Mouse (Mus musculus): ENCODE data around the gene Ldlrap1.
"Not testable (repeated sequence)": the region's sequence is repeated elsewhere in the genome, so short reads cannot be mapped to it uniquely, and the experiment has no call there.

Gene Ldlrap1

DNA sequence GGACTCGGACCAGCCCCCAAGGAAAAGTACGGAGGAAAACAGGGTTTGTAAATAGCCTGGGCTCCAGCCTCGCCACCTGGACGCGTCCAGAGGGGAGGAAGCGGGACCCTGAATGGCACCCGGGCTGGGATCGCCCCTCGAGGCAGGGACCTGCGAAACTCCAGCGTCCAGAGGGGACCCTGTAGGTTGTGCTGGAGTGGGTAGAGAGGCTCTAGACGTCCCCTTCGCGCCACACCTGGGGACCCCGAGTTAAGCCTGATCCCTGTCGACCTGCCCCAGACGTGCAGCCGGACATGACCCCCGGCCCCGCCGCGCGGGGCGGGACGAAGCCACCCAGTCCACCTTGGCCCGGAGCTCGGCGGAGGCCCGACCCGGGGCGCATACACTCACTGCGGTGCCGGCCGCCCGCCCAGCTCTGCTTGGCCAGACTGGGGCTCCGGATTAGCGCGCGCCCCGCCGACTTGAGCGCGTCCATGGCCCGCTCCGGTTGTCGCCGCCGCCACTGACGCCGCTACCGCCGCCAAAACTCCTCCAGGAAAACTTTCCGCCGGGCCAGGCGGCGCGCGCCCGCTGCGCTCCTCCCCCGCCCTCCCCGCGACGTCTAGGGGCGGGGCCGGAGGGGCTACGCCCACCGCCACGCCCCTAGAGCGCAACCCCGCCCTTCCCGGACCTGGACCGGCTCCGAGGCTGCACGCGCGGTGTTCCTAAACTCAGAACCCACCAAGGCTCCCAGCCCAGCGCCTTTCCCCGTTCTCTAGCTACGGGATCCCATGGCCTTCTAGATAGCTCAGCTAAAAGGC is at the start of gene Ldlrap1:
Gene Ldlrap1, minus strand, starts transcription at position 599 of the 800 bp plus-strand sequence.
- no peak for DNase-seq (ENCODE audit: low spot score)

GRCm38 (mm10) chr4:134814229-134814571 is 46.4 kb upstream of the Ldlrap1 start:
- no peak for DNase-seq (ENCODE audit: low spot score)

DNA sequence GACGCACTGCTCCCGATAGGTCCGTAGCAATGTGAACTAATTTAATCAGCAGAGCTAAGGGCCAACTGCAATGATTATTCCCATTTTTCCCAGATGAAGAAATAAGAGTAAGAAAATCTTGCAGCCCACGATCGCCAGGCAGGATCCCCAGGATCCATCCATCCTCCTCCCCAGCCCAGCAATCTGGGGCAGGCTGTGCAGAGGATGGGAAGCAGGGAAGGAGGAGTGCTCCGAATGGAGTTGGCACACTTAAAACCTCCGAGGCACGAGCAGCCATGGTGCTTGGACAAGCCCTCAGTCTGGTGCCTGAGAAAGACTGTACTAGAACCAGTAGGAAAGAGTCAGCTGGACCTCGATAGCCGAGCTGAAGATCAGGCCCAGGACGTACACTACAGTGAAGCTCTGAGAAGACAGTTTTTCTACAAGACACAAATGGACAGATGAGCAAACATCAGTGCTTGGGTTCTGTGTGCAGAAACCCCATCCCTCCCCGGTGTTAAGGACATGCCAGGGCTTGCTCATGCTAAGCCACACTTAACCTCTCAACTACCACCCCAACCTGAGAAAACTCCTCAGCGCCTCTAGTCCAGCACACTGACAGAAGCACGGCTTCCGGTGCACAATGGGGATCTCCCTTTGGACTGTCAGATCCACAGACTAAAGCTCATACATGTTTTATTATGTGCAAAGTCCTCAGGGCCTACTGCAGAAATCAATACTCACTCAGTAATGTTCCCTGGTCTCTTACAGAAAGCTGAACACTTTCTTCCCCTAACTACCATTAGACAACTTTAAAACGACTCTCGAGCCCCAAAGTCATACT is 45.8 kb upstream of the Ldlrap1 start:
- DNase-seq (ENCODE audit: low spot score): no peak

DNA sequence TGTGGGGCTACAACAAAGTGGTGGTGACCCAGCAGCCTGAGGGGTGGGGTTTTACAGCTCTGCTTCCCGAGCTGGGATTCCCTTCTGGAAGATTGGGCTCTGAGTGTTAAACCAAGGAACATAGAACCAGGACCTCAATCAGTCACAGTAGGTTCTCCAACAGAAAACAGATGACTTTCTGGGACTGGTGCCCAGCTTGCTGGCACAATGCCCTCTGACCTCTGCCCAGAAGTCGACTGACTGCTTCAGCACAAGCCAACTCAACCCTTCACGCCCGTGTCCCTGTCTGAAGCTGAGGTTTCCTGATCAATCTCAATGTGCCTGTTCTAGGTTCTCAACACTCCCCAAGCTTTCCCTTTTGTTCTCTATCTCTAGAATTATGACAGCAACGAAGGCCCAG is 36.9 kb upstream of the Ldlrap1 start:
- DNase-seq (ENCODE audit: low spot score): no peak

GRCm38 (mm10) chr4:134802765-134803164 is 34.9 kb upstream of the Ldlrap1 start:
- DNase-seq (ENCODE audit: low spot score): no peak

- no peak for DNase-seq (ENCODE audit: low spot score)
These were observed 34.3 kb upstream of the Ldlrap1 start for GRCm38 (mm10) chr4:134802155-134802554.

DNA sequence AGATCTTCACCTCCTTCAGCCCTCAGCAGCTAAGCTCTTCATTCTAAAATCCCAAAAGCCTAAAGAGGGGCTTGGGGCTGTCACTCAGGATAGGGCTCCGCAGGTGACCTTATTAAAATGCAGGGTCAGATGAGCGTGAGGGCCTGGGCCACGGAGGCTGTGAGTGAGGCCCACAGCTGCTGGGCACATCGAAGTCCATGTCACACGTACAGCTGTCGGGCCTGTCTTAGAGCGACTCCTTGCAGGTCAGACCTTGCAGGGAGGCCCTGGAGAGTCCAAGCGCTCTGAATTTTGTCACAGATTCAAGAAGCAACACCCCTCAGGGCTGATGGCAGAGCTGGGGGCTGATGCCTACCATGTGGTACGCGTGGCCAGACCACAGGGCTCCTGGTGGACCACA is 32.9 kb upstream of the Ldlrap1 start:
- no peak for DNase-seq (ENCODE audit: low spot score)

GRCm38 (mm10) chr4:134800098-134800497 is 32.3 kb upstream of the Ldlrap1 start:
- DNase-seq (ENCODE audit: low spot score): no peak

- no peak for DNase-seq (ENCODE audit: low spot score)
These were observed 31.4 kb upstream of the Ldlrap1 start for GRCm38 (mm10) chr4:134799272-134799671.

DNA sequence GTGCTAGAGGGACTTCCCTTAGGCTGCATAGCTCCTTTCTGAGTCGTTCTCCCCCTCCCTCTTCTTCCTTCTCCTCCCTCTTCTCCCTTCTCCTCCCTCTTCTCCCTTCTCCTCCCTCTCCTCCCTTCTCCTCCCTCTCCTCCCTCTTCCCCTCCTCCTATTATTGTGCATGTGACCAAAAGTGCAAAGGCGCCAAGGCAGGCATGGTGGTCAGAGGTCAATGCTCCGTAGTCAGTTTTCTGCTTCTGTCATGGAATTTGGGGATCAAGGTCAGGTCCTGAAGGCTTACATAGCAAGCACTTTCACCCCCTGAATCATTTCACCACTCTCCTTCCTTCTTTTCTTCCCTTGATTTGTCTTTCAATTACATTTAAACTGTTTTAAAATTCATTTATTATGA is 31.0 kb upstream of the Ldlrap1 start:
- DNase-seq (ENCODE audit: low spot score): no peak

DNA sequence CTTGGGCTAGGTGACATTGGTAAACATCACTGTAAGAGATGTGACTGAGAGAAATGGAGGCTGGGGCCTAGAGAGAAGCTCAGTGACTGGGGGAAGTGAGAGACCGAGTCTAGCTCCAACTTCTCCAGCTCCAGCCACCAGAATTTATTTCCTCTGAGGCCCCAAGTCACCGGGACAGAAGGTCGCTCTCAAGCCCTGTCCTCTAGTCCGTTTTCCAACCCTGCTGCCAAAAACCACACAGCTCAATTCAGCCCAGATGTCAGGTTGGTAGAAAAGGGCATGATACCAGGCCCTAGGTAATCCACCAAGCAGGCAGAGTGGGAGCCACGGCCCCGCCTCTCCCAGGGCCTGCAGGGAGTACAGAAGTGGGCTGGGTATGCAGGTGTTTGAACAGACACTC is 29.8 kb upstream of the Ldlrap1 start:
- DNase-seq (ENCODE audit: low spot score): no peak

- no peak for DNase-seq (ENCODE audit: low spot score)
These were observed 28.9 kb upstream of the Ldlrap1 start for GRCm38 (mm10) chr4:134796581-134797361.

GRCm38 (mm10) chr4:134795819-134796485 is 28.1 kb upstream of the Ldlrap1 start:
- no peak for DNase-seq (ENCODE audit: low spot score)

- not testable (repeated sequence) for DNase-seq (ENCODE audit: low spot score)
These were observed 27.1 kb upstream of the Ldlrap1 start for GRCm38 (mm10) chr4:134794959-134795358.

DNA sequence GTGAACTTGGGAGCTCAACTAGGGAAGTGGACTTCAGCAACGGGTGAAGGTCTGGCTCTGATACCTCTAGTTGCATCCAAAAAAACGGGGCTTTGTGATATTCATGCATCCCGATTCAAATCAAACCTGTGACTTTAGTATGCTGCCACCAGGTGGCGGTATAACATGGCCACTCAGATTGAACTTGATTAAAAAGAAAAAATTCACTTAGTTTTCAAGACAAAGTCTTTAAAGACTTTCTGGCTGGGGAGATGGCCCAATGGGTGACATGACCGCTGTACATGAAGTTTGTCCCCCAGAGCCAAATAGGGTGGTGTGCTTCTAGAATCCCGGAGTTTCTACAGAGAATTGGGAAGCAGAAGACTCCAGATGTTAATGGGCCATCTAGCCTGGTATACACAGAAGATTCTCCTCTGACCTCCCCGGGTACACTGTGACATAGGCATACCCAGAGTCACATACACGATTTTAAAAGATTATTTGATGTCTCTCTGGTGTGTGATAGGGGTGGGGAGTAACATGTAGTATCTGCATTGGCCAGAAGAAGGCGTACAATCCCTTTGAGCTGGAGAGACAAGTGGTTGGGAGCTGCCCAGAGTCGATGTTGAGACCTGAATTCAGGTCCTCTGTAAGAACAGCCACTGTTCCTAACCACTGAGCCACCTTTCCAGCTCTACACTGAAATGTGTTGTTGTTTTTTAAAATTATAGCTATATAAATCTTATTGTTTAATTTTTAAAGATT is 25.6 kb upstream of the Ldlrap1 start:
- no peak for DNase-seq (ENCODE audit: low spot score)

DNA sequence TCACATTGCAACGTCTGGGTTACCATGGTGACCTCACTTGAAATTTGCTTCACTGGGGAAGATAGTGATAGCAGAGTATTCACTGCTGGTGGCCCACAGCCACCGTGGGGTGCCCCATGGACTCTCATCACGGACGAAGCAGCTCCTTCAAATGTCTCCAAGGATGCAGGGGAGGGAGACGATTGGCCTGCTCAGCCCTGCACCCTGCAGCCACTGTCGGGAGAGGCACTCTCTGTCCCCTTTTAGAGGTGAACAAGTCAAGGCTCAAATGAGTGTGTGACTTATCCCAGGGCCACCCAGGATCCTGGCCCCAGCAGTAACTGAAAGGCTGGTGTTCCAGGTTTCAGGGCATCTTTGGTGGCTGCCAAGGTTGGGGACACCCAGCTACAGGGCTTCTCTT is 23.9 kb upstream of the Ldlrap1 start:
- DNase-seq (ENCODE audit: low spot score): no peak

GRCm38 (mm10) chr4:134786946-134787345 is 19.1 kb upstream of the Ldlrap1 start:
- no peak for DNase-seq (ENCODE audit: low spot score)

DNA sequence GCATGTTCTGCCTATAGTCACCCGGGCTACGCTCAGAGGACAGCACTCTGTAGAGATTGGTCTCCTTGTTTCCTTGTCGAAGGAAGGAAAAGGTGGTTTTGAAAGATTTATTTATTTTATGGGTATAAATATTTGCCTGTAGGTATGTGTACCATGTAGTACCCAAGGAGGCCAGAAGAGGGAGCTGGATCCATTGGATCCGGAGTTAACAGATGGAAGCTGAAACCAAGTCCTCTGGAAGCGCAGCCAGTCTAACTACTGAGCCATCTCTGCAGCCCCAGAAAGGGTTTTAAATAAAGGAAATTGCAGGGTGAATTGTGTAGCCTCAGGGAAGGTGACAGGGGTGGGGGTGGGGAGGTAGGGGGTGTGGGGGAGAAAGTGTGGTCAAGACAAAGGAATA is 16.9 kb upstream of the Ldlrap1 start:
- DNase-seq (ENCODE audit: low spot score): no peak

DNA sequence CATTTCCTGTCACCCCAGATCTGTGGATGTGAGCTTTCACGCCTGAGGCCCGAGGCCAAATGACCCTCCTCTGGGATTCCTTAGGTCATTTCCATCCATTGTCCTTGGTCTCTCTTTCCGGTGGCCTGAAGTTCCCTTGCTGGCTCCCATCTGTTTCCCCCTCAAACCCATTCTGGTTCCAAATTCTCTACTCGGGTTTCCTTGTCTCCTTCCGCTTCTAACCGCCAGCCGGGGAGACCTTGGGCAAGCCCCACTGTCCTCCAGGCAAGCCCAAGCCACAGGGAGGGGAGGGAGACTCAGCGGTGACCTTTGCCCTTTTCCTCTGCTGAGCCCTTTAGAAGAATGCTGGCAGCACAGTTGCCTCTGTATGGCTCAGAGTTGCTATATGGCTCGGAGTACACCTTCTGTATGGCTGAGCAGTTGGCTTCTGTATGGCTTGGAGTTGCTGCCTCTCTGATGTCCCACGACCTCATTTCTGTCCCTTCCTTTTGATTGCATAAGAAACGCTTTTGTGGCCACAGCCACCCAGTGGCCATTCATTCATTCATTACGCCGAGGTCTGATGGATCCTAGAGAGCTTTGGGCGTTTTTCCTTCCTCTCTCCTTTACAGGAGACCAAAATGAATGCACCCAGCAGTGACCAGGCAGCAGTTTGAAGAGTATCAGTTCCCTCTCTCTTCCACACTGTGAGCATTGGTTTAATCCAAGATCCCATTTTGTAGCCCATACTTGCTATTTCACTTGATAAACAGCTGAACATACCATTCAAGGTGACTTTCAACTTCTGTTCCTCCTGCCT is 11.5 kb upstream of the Ldlrap1 start:
- no peak for DNase-seq (ENCODE audit: low spot score)

DNA sequence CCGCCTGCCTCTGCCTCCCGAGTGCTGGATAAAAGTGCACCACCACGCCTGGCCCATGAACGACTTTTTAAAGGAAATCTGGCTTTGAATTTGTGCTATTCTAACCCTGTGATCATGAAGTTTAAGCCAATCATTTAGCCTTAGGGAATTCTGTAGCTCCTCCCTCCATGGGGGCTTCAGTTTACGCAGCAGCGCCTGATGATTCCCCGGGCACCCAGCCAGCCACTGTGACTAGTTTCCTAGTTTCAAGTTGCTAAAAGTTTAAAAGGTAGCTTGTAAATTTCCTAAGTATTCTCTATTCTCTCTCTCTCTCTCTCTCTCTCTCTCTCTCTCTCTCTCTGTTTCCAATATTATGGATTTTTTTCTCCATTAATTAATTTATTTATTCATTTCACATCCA is 8.4 kb upstream of the Ldlrap1 start:
- no peak for DNase-seq (ENCODE audit: low spot score)

All from layer of hippocampus, adult 9-10 months (tissue).